Mouse (Mus musculus): Measurements from ENCODE around the gene Igfbp2.
A peak's percentile ranks its signal among the peaks of the same experiment; 100 is the strongest.

GRCm38 (mm10) chr1:72865900-72866299, 41.6 kb downstream of the Igfbp2 start:
- peak; percentile 96 for TF ChIP-seq CTCF (IDR thresholded peaks at IDR 0.05; ENCODE audit: extremely low read depth, insufficient read depth, low read length)
- no peak for TF ChIP-seq POLR2A (IDR thresholded peaks at IDR 0.05; ENCODE audit: extremely low read depth, insufficient read depth, low read length)
